Mouse (Mus musculus): ENCODE results near the gene Def6.
A peak's percentile ranks its signal among the peaks of the same experiment; 100 is the strongest.

The Def6 gene

DNA sequence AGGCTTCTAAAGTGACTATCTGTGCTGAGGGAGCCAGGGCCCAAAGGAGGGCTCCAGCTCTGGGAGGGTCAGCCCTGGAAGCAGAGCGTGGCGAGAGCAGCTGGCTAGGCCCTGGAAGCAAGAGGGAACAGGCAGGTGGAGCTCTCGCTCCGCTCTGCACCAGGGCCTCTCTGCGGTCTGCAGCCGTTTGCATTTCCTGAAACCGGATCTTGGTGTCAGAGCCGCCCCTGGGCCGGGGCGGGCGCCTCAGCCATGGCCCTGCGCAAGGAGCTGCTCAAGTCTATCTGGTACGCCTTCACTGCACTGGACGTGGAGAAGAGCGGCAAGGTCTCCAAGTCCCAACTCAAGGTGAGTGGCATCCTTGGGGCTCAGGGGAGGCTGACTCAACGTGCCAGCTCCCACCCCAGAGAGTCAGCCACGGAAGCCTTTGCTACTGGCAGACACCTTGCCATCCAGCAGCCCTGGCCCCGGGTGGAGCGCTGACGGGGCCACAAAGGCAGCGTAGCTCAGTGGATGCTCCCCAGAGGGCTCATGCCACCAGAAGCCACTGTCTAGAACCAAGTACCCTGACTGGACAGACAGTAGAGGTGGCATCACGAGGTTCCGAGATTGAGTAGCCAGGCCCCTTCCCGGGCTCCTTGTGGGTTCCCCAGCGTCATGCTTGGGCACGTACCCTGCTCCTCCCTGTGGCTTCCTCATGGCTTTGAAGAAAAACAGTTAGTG, at the start of gene Def6:
Def6 (plus strand) TSS at position 188 of the 723 bp plus-strand sequence.
- DNase-seq, result peak; percentile 65

DNA sequence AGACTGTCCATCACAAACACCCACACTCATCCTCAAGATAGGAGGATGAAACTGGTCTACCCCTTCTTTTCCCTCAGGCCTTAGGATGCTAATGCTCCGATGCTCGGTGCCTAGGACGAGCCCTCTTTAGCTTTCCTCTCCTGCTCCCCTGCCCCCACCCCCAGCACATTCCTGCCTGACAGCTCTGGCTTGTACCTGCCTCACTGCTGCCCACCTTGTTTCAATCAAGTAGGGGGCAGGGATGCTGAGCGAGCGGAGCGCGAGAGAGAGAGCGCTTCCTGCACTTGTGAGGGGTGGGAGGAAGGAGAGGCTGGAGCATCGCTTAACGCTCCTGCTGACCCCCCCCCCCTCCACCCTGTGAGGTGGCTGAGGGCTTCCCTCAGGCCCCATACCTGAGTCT, 47.2 kb upstream of the Def6 start:
- DNase-seq, result no peak

DNA sequence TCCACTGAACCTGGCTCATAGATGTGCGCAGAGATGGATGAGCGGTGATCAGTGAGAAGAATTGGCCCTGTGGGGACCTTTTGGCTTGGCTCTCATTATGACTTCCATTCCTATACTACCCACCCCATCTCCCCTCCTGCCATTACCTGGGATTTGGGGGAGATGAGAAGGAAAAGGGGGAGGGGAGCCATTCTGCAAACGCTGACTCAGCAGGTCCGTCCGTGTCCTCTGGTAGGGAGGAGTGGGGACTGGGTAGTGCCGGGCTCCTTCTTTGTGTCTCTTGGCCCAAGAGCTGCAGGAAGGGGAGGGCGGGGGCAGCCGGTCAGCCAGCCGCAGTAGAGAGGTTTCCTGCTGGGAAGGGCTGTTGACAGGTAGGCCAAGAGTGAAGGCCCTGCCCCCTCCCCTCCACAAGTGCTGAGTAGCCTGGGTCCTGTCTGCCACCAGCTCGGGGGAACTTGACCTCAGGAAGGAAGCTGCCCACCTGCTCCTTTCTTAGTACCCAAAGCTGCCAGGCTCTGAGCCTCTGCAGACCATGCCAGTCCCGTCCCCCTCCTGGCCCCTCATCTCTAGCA, 46.2 kb upstream of the Def6 start:
- no peak for DNase-seq

DNA sequence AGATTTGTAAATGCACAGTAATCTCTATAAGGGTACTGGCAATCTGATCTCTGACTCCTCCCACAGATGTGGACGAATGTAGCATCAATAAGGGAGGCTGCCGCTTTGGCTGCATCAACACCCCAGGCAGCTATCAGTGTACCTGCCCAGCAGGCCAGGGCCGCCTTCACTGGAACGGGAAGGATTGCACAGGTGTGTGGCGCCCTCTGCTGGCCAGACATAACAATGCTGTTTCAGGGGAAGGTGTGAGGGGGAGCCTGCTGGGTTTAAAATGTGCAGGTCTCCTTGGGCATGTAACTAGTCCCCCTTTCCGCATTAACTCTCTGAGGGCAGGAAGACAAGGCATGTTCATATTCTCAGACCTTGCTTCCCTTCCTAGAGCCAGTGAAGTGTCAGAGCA, 43.9 kb upstream of the Def6 start:
- peak; percentile 55 for DNase-seq

GRCm38 (mm10) chr17:28170460-28171305, 36.9 kb upstream of the Def6 start:
- DNase-seq, result no peak

DNA sequence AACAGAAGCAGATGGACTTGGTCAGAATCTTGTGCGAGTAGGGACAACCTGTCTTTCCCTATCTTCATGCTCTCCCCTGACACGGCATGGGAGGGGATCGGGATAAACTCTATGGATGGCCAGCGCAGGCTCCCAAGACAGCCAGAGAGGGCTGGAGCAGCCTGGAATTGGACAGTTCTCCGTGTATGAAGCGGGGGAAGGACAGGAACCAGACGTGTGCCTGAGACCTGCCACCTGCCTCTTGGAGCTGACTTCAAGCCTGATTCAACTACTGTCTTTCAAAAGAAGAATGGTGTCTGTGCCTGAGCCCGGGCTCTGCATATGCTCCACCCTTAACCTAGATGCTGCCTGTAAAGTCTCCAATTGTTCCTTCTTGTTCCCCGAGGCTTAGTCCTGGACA, 34.9 kb upstream of the Def6 start:
- DNase-seq, result no peak

GRCm38 (mm10) chr17:28176775-28177539, 30.6 kb upstream of the Def6 start, which contains the start of gene Zfp523:
Gene Zfp523, plus strand, starts transcription at chr17:28177129.
- DNase-seq, result peak; percentile 89

DNA sequence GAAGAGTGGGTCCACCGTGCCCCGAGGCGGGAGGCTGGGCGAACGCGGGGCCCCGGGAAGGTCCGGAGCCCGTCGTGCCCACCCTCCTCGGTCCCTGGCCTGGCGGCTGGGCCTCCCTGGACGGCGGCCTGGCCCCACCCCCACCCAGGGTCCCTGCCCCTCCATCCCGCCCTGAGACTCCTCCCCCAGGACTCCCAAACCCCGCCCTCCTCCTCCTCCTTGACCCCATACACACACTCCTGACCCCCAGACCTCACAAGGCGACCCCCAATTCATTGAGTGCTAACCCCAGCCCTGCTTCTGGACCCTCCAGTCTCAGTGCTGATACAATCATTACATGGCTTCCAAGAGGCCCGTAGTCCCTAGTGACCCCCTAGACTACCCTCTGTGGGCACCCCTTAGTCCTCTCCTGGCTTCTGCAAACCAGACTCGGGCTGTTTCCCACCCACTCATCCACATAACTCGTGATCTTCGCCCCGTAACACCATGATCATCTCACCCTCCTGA, 30.0 kb upstream of the Def6 start:
- no peak for DNase-seq

GRCm38 (mm10) chr17:28180331-28180730, 27.2 kb upstream of the Def6 start:
- no peak for DNase-seq

DNA sequence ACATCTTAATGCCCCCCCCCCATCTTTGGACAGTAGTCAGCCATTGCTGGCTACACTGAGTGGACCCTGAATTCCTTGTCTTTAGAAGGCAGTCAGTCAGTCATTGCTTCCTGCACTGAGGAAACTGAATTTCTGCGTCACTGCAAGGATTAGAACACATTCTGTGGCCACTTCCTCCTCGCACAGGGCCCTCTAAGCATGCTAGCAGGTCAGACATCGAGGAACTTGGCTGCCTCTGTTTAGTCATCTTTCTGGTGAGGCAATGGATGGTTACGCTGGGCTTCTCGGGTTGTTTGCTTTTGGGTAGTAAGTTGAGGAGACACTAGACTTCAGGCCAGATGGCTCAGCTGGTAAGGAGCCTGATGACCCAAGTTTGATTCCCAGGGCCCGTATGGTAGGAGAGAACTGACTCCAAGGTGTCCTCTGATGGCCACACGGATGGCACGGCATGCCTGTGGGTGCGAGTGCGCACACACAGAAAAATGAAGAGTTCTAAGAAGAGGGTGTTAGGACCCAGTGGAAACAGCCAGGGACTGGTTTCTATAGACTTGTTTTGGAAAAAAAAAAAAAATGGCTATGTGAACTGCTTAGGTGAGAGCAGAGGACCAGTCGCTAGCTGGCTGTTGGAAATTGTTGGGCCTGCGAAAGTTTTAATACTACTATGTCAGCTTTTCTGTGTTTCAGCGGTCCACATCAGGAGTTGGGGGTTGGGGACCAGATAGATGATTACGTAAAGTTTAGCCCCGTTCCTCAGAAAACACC, 26.6 kb upstream of the Def6 start:
- DNase-seq, result no peak

DNA sequence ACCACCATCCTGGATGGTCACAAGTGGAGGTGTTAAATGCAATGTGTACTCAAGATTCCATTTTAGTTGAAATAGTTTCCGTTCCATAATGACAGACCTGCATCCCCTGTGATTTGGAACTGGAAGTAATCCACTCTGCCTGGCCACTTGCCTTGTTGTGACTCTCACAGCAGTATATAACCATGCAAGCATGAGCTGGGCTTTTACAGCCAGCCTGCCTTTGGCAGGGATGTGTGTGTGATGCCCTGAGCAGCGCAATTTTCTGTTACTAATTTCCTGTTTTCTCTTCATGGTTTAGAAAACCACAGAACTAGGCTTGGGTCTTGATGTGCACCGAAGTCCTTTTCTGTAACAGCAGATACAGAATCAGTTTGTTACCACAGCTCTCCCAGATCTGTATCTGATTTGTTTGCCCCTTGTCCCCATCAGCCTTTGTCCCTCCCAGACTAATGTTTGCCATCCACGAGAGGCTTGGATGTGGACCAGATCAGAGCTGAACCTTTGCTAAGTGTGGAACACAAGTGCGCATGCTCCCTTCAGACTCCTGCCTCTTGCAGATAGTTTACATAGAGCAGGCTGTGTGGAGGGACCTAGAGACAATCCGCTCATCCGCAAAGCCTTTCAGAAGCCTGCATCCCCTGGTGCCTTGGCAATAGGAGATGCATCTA, 22.5 kb upstream of the Def6 start:
- DNase-seq, result no peak

- DNase-seq, result peak; percentile 39
Measured at GRCm38 (mm10) chr17:28188313-28188712, 19.3 kb upstream of the Def6 start.

DNA sequence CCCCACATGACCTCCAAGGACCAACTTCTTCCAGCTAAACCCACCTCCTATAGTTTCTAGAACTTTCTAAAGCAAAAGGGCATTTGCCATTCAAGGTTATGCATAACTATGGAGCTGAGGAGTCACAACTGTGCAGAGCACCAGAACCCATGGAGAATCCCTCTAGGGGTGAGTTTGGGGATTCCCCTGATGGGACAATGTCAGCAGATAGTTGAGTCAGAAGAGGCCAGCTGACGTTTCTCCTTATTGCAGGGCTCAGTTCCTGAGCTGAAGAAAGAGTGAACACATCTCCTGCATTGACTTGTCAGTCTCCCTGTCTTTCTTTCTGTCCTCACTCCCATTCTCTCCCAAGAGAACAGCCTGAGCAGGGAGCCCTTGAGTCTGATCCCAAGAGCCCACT, 14.8 kb upstream of the Def6 start:
- DNase-seq, result no peak

DNA sequence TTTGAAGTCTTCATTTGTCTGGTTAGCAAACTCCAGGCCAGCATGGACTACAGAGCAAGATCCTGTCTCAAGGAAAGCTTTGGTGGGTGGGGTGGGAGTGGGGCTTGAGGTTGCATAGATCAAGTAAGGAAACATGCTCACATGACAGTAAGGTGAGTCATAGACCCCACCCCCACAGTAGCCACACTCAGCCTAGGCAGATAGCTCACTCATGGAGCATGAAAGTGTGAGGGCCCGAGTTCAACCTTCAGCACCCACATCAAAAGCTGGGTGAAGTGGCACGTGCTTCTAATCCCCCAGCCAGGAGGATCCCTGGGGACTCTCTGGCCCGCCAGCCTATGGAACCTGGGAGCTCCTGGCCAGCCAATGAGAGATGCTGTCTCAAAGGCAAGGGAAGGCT, 14.0 kb upstream of the Def6 start:
- DNase-seq, result no peak

GRCm38 (mm10) chr17:28195033-28195432, 12.5 kb upstream of the Def6 start:
- no peak for DNase-seq

DNA sequence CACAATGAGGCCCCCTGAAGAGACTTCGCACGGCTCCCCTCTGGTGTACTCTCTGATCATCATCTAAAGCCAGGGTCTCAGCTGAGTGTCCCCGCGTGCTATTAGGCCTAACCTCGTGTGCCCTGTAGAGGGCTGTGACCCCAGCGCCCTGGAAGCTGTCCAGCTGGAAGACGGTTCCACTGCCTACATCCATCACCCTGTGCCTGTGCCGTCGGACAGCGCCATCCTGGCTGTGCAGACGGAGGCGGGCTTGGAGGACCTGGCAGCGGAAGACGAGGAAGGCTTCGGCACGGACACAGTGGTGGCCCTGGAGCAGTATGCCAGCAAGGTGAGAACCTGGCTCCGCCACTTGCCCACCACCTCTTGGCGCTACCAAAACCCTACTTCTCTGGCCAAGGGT, 9.9 kb upstream of the Def6 start:
- peak; percentile 17 for DNase-seq

DNA sequence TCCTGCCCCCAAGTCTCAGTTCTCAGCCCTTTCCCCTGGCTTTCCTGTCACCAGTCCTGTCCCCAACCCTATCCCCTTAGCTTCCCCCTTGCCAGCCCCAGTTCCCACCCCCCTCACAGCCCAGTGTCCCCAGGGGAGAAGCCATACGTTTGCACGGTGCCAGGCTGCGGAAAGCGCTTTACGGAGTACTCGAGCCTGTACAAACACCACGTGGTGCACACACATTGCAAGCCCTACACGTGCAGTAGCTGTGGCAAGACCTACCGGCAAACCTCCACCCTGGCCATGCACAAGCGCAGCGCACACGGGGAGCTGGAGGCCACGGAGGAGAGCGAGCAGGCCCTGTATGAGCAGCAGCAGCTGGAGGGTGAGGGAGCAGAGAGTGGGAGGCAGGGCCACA, 5.6 kb upstream of the Def6 start:
- no peak for DNase-seq

DNA sequence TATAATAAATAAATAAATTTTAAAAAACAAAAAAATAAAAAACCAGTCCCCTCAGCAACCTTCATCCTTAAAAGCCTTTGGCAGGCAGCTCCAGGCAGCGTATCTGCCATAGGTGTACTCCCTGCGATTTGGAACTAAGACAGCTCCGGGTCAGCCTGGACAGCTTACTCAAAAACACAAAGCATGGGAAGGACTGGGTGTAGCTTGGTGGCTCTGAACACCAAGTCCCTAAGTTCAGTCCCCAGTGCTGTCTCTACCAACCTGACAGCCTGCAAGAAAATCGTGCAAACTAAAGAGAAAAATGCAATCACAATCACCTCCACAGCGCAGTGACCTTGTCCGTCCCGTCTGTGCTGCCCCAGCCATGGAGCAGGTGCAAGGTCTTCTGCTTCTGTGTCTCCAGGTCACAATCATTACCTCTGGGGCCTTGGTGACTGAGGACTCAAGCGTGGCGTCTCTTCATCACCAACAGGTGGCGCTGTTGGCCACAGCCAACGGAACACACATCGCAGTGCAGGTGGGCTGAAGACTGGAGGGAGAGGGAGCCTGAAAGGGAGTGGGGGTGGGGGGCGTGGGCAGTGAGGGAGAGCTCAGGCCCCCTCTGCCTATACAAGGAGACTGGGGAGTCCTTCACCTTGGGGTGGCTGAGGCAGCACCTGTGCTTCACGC, 3.4 kb upstream of the Def6 start:
- DNase-seq, result no peak

DNA sequence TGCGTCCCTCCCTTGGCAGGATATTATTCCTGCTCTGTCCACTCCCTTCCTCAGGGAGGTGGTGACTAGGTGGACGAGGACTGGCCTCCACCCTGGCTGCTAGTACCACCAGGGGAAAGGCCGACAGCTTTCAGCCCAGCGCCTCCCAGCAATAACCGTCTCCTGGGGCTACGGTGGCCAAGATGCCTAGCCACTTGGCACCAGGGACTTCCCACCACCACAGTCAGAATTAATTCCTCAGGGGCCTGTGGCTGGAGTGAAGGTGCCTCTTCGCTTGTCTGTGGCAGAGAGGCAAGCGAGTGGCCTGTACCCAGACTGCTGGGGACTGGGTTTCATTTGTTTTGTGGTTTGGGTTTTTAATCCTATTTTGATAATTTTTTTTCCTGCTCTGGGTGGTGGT, 2.1 kb upstream of the Def6 start:
- DNase-seq, result no peak

- no peak for DNase-seq
Measured at GRCm38 (mm10) chr17:28207092-28207491, 486 bp upstream of the Def6 start.

GRCm38 (mm10) chr17:28208314-28208612, 685 bp downstream of the Def6 start:
- no peak for DNase-seq

Measured in kidney, adult 11 months (tissue).